Mouse (Mus musculus): ENCODE measurements around the gene Armcx3. TPM values are rescaled to one million over a fixed set of nuclear protein-coding genes. Genes with fewer than 3 reads are reported as not detected.

The Armcx3 gene
- polyA plus RNA-seq, 1 experiment: 5.7 TPM

- WGBS: 82% methylated on average over 4 of the region's 4 CpGs
- no peaks in the 10 kb centered on the region for H3K4me1 ChIP-seq (ENCODE audit: control insufficient read depth, insufficient read depth, low read length)
- DNase-seq: no peak
These were observed 31.3 kb downstream of the Armcx3 start for GRCm38 (mm10) chrX:134787728-134788127.

GRCm38 (mm10) chrX:134807833-134808754 lies 51.7 kb downstream of the Armcx3 start:
- no peaks in the 10 kb centered on the region for H3K4me1 ChIP-seq (ENCODE audit: control insufficient read depth, insufficient read depth, low read length)
- no peaks in the 10 kb centered on the region for H3K27me3 ChIP-seq (replicated peaks; ENCODE audit: control insufficient read depth, insufficient read depth, low read length)
- H3K36me3 ChIP-seq (ENCODE audit: control insufficient read depth, insufficient read depth, low read length): no peaks in the 10 kb centered on the region
- H3K27ac ChIP-seq (ENCODE audit: insufficient read depth, low read depth, low read length): no peak overlapping the region
- TF ChIP-seq POLR2A (IDR thresholded peaks at IDR 0.05; ENCODE audit: low read depth, low read length): no peak
- no peak for TF ChIP-seq CTCF (conservative IDR thresholded peaks at IDR 0.05; ENCODE audit: insufficient read depth, insufficient read length, low read depth, low read length)
- H3K4me3 ChIP-seq (ENCODE audit: insufficient read depth, low read depth, low read length): peak overlapping the region; percentile 65
- peak; percentile 4 for DNase-seq
- 2% methylated on average over 28 of the region's 28 CpGs for WGBS

More at GRCm38 (mm10) chrX:134787728-134788127, 31.3 kb downstream of the Armcx3 start:
- H3K4me3 ChIP-seq (ENCODE audit: insufficient read depth, low read depth, low read length): no peak overlapping the region
- H3K27ac ChIP-seq (ENCODE audit: insufficient read depth, low read depth, low read length): no peak overlapping the region
- no peak for TF ChIP-seq POLR2A (IDR thresholded peaks at IDR 0.05; ENCODE audit: low read depth, low read length)
- TF ChIP-seq CTCF (conservative IDR thresholded peaks at IDR 0.05; ENCODE audit: insufficient read depth, insufficient read length, low read depth, low read length): no peak
- H3K27me3 ChIP-seq (replicated peaks; ENCODE audit: control insufficient read depth, insufficient read depth, low read length): no peaks in the 10 kb centered on the region
- no peaks in the 10 kb centered on the region for H3K36me3 ChIP-seq (ENCODE audit: control insufficient read depth, insufficient read depth, low read length)

- peak within 1 kb of the TSS; percentile 65 for H3K4me3 ChIP-seq (ENCODE audit: insufficient read depth, low read depth, low read length)
- under 1% methylated on average over 16 of the region's 16 CpGs for WGBS
- DNase-seq: peak; percentile 42
- no peaks in the 10 kb centered on the region for H3K4me1 ChIP-seq (ENCODE audit: control insufficient read depth, insufficient read depth, low read length)
- H3K27ac ChIP-seq (ENCODE audit: insufficient read depth, low read depth, low read length): no peak within 1 kb of the TSS
- H3K36me3 ChIP-seq (ENCODE audit: control insufficient read depth, insufficient read depth, low read length): no peaks in the 10 kb centered on the region
- TF ChIP-seq CTCF (conservative IDR thresholded peaks at IDR 0.05; ENCODE audit: insufficient read depth, insufficient read length, low read depth, low read length): no peak
- TF ChIP-seq POLR2A (IDR thresholded peaks at IDR 0.05; ENCODE audit: low read depth, low read length): no peak
- no peaks in the 10 kb centered on the region for H3K27me3 ChIP-seq (replicated peaks; ENCODE audit: control insufficient read depth, insufficient read depth, low read length)
These were observed 52.4 kb downstream of the Armcx3 start, which contains the start of gene Armcx2 for GRCm38 (mm10) chrX:134808755-134809224. TSS of gene Armcx2 (minus strand) at chrX:134809221.

Other genes with a start within 250 kb of the Armcx3 start
- gene Timm8a1, start 214.7 kb upstream of the Armcx3 start, polyA plus RNA-seq (2012; rRNA removed): 2.5 and 4.9 TPM in 2 replicates
- 0.29 and 0.70 TPM in 2 replicates for gene Btk, start 173.0 kb upstream of the Armcx3 start, polyA plus RNA-seq (2012; rRNA removed)
- gene Rpl36a, start 170.9 kb upstream of the Armcx3 start, polyA plus RNA-seq (2012; rRNA removed): 142 and 219 TPM in 2 replicates
- 2.0 and 2.7 TPM in 2 replicates for gene Gla, start 155.5 kb upstream of the Armcx3 start, polyA plus RNA-seq (2012; rRNA removed)
- gene Hnrnph2, start 155.4 kb upstream of the Armcx3 start, polyA plus RNA-seq (2012; rRNA removed): 11.8 and 20.5 TPM in 2 replicates
- 0.71 and 1.1 TPM in 2 replicates for gene Armcx4, start 70.1 kb upstream of the Armcx3 start, polyA plus RNA-seq (2012; rRNA removed)
- gene Armcx1, start 38.6 kb upstream of the Armcx3 start, polyA plus RNA-seq (2012; rRNA removed): 2.5 and 3.8 TPM in 2 replicates
- gene Armcx6, start 5.2 kb upstream of the Armcx3 start, polyA plus RNA-seq (2012; rRNA removed): 1.3 and 1.5 TPM in 2 replicates
- 8.7 and 9.0 TPM in 2 replicates for gene Armcx2, start 52.6 kb downstream of the Armcx3 start, polyA plus RNA-seq (2012; rRNA removed)
- gene Nxf2, start 208.2 kb downstream of the Armcx3 start, polyA plus RNA-seq (2012; rRNA removed): not detected in 2 replicates